Mouse (Mus musculus) lung, adult 2 months (tissue): ENCODE measurements around the gene Lcp2.

Experiments
- CTCF ChIP-seq: fragments of 200-500 bp; IDR thresholded peaks from 2 replicates; pipeline ENCODE4 v1.5.1; 2011; ENCODE audit warnings: mild to moderate bottlenecking, low read length, control low read depth; ENCODE audit not compliant: insufficient read depth
- POLR2A ChIP-seq: fragments of 200-500 bp; IDR thresholded peaks from 2 replicates; pipeline ENCODE4 v1.6.1; 2011; ENCODE audit warnings: low read depth, mild to moderate bottlenecking, control low read depth, low read length, borderline replicate concordance; ENCODE audit errors: extremely low read depth

DNA sequence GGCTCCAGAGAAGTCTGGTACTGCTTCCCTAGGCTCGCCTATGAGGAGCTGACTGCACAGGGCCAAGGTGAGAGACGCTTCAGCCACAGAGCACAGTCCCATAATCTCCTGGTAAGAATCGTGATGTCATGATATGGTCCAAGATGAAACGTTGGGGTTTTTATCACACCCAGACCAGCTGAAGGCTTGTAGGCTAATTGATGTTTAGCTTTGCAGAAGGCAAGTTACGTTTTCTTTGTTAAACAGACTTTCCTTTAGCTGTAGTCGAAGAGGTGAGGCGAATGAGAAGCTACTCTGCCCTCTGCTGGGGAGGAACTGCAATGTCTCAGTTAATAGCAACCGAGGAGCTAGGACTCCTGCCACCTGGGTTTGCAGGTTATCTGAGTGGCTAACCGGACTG is 38.0 kb upstream of the Lcp2 start:
- TF ChIP-seq CTCF (peak; percentile 64), POLR2A (no peak)
